Mouse (Mus musculus): ENCODE results near the gene Cd2ap.
"Not testable (repeated sequence)": the region's sequence is repeated elsewhere in the genome, so short reads cannot be mapped to it uniquely, and the experiment has no call there.

Gene Cd2ap

GRCm38 (mm10) chr17:42876001-42876903 lies at the start of gene Cd2ap:
Gene Cd2ap, minus strand, starts transcription at chr17:42876665.
- DNase-seq (ENCODE audit: low read depth) = peak; percentile 98

- DNase-seq (ENCODE audit: low read depth) = no peak
These were observed 48.3 kb upstream of the Cd2ap start for GRCm38 (mm10) chr17:42924731-42925130.

GRCm38 (mm10) chr17:42918810-42919209 lies 42.3 kb upstream of the Cd2ap start:
- peak; percentile 11 for DNase-seq (ENCODE audit: low read depth)

DNA sequence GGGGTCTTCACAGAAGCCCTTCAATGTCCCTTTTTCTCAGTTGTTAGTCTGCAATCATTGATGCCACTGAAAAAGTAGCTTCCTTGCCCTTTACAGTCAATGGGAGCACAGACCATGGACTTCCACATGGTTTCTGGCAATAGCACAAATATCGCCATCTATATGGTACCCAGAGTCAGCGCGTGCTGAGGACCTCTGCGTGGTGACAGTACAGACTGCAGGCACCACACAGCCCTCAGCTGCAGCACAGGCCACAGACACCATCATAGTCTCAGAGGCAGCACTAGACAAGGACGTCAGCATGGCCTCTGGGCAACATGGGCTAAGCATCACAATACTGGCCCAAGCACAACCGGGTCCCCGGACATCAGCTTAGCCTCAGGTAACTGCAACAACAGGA lies 38.3 kb upstream of the Cd2ap start:
- no peak for DNase-seq (ENCODE audit: low read depth)

GRCm38 (mm10) chr17:42912193-42912592 lies 35.7 kb upstream of the Cd2ap start:
- no peak for DNase-seq (ENCODE audit: low read depth)

- DNase-seq (ENCODE audit: low read depth) = no peak
These were observed 34.0 kb upstream of the Cd2ap start for GRCm38 (mm10) chr17:42910476-42910875.

GRCm38 (mm10) chr17:42909376-42909775 lies 32.9 kb upstream of the Cd2ap start:
- peak; percentile 34 for DNase-seq (ENCODE audit: low read depth)

DNA sequence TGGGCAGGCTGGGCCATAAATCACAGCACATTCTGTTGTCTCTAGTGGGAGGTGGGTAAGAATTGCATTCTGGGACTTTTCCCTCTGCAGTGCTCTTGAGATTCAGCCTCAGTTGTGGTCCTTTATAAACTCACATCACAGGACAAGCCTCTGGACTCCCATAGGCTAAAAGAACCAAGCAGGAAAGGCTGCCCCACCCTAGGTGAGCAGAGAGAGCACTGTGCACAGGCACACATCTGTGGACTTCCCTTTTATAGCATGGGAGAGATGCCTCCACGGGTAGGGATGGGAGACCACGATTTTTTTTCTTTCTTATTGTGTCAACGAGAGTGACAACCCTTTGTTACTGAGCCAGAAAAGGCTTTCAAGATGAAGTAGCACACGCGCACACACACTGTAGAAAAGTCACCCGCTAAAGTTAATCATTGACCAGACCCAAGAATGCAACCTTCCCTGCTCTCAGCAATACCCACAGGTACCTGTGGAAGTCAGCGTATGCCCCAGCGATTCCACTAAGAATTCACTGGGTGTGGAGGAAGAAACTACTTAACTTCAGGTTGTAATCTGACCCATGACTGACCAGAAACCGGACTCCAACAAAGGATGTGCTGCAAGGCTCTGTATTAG lies 32.4 kb upstream of the Cd2ap start:
- DNase-seq (ENCODE audit: low read depth) = no peak

- DNase-seq (ENCODE audit: low read depth) = no peak
These were observed 31.7 kb upstream of the Cd2ap start for GRCm38 (mm10) chr17:42908136-42908535.

DNA sequence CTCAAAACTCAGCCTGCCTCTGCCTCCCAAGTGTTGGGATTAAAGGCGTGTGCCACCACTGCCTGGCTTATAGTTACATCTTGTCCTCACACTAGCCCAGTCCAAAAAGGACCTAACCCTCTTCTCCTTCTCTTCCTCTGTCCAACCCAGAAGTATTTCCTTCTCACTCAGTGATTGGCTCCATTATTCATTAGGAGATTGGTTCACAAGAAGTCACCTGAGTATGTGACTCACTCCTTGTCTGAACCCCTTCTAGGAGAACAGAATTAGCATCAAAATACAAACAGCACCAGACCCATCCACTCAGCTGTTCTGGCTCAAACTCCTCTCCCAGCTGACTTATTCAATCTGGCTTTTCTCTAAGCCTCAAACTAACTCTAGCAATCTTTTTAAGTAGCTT lies 30.0 kb upstream of the Cd2ap start:
- not testable (repeated sequence) for DNase-seq (ENCODE audit: low read depth)

DNA sequence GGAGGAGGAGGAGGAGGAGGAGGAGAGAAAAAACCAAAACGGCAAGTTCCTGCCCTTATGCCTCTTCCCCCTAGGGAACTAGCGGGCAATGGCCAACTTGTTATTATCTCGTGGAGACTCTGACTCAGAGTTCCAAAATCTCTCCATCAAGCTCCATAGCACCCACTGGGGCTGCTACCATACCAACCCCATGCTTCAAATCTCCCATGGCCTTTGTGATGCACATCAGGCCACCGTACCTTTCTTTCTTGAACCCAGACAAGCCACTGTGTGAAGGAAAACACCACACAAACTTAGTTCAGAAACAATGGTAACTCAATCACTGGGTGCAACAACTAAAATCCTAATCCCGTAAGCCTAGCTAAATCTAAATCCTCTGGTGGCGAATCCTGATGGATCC lies 29.5 kb upstream of the Cd2ap start:
- DNase-seq (ENCODE audit: low read depth) = peak; percentile 8

DNA sequence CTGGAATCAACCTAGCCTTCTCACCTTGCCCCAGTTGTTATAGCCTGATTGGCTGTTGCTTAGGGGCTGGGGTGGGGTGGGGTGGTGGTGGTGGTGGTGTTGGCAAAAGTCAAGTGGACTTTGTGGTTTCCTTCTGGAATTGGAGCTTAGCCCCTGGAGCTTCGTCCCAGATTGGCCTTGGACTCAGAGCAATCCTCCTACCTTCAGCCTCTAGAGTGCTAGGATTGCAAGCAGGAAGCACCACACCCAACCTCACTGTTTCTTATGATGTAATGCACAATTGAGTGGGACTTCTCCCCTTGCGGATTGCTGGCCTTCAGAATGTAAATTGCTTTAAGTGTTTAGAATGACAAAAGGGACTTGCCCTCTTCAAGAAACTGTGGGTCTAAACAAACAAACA lies 24.3 kb upstream of the Cd2ap start:
- DNase-seq (ENCODE audit: low read depth) = no peak

GRCm38 (mm10) chr17:42887282-42887707 lies 10.8 kb upstream of the Cd2ap start:
- no peak for DNase-seq (ENCODE audit: low read depth)

- no peak for DNase-seq (ENCODE audit: low read depth)
These were observed 8.6 kb upstream of the Cd2ap start for GRCm38 (mm10) chr17:42885091-42885501.

GRCm38 (mm10) chr17:42884382-42884781 lies 7.9 kb upstream of the Cd2ap start:
- DNase-seq (ENCODE audit: low read depth) = no peak

- DNase-seq (ENCODE audit: low read depth) = no peak
These were observed 7.3 kb upstream of the Cd2ap start for GRCm38 (mm10) chr17:42883769-42884168.

- no peak for DNase-seq (ENCODE audit: low read depth)
These were observed 6.8 kb upstream of the Cd2ap start for GRCm38 (mm10) chr17:42883315-42883714.

DNA sequence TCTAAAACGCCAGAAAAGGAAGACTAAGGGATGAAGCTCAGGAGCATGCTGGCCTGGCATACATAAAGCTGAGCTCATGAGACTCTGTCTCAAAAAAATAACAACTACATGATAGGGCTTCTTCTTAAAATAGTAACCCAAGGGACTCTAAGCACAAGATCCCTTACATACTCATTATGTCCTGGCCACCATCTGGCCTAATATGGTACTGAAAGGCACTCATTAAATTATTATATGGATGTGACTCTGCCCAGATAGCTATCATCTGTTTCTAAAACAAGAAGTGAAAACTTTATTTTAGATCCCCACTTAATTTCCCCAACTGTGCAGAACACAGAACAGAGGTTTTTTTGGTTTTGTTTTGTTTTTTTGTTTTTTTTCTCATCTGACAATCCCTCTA lies 6.4 kb upstream of the Cd2ap start:
- no peak for DNase-seq (ENCODE audit: low read depth)

GRCm38 (mm10) chr17:42876904-42877425 lies 500 bp upstream of the Cd2ap start:
- DNase-seq (ENCODE audit: low read depth) = peak; percentile 31

- DNase-seq (ENCODE audit: low read depth) = peak; percentile 73
These were observed 879 bp downstream of the Cd2ap start for GRCm38 (mm10) chr17:42875571-42876000.

DNA sequence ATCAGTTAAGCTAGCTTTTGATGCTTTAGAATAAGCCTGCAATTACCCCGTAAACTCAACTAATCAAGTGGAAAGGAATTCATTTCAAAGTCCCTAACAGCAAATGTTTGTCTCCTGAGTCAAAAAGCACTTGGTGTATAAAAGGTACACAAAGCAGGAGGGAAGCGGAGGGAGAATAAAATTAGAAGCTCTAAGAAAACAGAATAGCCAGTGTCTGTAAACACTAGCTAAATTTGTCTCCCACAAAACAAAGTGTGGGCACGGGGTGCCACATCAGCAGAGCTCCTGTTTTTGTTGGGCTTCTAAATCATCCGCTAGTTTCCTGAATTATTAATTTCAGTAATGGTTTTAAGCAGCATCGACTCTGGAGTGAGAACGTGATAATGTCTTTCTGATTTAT lies 1.4 kb downstream of the Cd2ap start:
- no peak for DNase-seq (ENCODE audit: low read depth)

GRCm38 (mm10) chr17:42870465-42870864 lies 6.0 kb downstream of the Cd2ap start:
- DNase-seq (ENCODE audit: low read depth) = no peak

DNA sequence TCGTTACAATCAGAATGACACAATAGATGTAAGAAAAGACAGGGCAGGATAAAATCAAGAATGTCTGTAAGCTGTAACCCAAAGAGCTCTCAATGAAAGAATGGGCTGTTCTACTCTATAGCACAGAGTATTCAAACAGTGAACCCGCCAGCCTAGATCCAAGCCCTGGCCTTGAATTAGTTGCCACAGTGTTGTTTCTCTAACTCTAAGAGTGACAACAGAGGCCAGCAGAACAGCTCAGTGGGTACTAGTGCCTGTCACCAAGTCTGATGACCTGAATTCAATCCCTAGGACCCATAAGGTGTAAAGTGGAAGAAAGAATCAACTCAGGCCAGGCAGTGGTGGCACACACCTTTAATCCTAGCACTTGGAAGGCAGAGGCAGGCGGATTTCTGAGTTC lies 13.3 kb downstream of the Cd2ap start:
- no peak for DNase-seq (ENCODE audit: low read depth)

Data from NIH3T3 (cell line).